Mouse (Mus musculus): ENCODE data around the gene Mark1. TPM values are rescaled to one million over a fixed set of nuclear protein-coding genes. Genes with fewer than 3 reads are reported as not detected.
A peak's percentile ranks its signal among the peaks of the same experiment; 100 is the strongest.

The Mark1 gene
- polyA plus RNA-seq, 1 experiment from 2014 or later: 1.5 TPM

DNA sequence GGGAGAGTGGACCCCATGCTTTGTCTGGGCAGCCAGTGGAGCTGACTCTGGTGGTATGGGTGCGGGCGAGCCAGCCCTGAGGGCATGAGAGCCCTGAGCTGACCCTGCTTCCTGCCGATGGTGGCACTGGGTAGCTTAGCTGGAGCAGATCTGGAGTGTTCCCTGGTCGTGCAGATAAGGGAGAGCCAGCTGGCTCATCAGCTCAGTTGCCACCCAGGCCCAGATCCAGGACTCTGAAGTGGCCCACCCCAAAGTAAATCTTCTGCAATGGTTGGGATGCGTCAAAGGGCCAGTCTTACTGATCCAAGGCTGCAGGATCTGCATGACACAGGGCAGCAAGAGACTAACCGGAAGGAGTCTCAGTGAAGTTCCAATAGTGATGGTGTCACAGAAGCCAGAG lies 109.9 kb downstream of the Mark1 start:
- Histone ChIP-seq H3K27me3 (replicated peaks; ENCODE audit: insufficient read depth, low read length) (no peaks in the 10 kb centered on the region), H3K9me3 (ENCODE audit: low read length) (no peaks in the 10 kb centered on the region), H3K36me3 (ENCODE audit: insufficient read depth, low read length) (no peaks in the 10 kb centered on the region), H3K4me2 (replicated peaks; ENCODE audit: low read depth, low read length) (no peak overlapping the region), H3K27ac (ENCODE audit: low read length) (no peak overlapping the region), H3K4me1 (ENCODE audit: insufficient read depth, low read depth, low read length) (no peaks in the 10 kb centered on the region), H3K4me3 (ENCODE audit: low read depth, low read length) (no peak overlapping the region), H3K9ac (replicated peaks; ENCODE audit: low read depth) (no peak overlapping the region)
- TF ChIP-seq CTCF (IDR thresholded peaks at IDR 0.05) (no peak), EP300 (IDR thresholded peaks at IDR 0.05) (no peak)
- no peak for DNase-seq (ENCODE audit: low spot score)
- no peak for ATAC-seq
- 79% methylated on average over 6 of the region's 6 CpGs for WGBS

GRCm38 (mm10) chr1:184886160-184886559 lies 113.2 kb downstream of the Mark1 start:
- Histone ChIP-seq H3K4me1 (ENCODE audit: insufficient read depth, low read depth, low read length) (0 out of 2 replicates have a peak, but pooled peaks cover 6% of the 10 kb centered on the region), H3K4me3 (ENCODE audit: low read depth, low read length) (no peak overlapping the region), H3K27ac (ENCODE audit: low read length) (no peak overlapping the region), H3K36me3 (ENCODE audit: insufficient read depth, low read length) (no peaks in the 10 kb centered on the region), H3K4me2 (replicated peaks; ENCODE audit: low read depth, low read length) (no peak overlapping the region), H3K9me3 (ENCODE audit: low read length) (no peaks in the 10 kb centered on the region), H3K9ac (replicated peaks; ENCODE audit: low read depth) (no peak overlapping the region), H3K27me3 (replicated peaks; ENCODE audit: insufficient read depth, low read length) (peaks cover 16% of the 10 kb centered on the region)
- TF ChIP-seq CTCF (IDR thresholded peaks at IDR 0.05): no peak
- no peak for DNase-seq (ENCODE audit: low spot score)
- ATAC-seq: no peak
- 67% methylated on average over 1 of the region's 1 CpGs for WGBS

- peak within 1 kb of the TSS; percentile 68 for H3K4me2 ChIP-seq (replicated peaks; ENCODE audit: low read depth, low read length)
- 2% methylated on average over 68 of the region's 77 CpGs for WGBS
- peak; percentile 98 for ATAC-seq
- H3K4me1 ChIP-seq (ENCODE audit: insufficient read depth, low read depth, low read length): 0 out of 2 replicates have a peak, but pooled peaks cover 6% of the 10 kb centered on the region
- H3K27me3 ChIP-seq (replicated peaks; ENCODE audit: insufficient read depth, low read length): peaks cover 16% of the 10 kb centered on the region
- H3K9me3 ChIP-seq (ENCODE audit: low read length): no peaks in the 10 kb centered on the region
- TF ChIP-seq CTCF (IDR thresholded peaks at IDR 0.05): peak; percentile 84
- no peak for TF ChIP-seq EP300 (IDR thresholded peaks at IDR 0.05)
- peak within 1 kb of the TSS; percentile 60 for H3K9ac ChIP-seq (replicated peaks; ENCODE audit: low read depth)
- peak; percentile 82 for DNase-seq (ENCODE audit: low spot score)
- peak within 1 kb of the TSS; percentile 56 for H3K4me3 ChIP-seq (ENCODE audit: low read depth, low read length)
- no peaks in the 10 kb centered on the region for H3K36me3 ChIP-seq (ENCODE audit: insufficient read depth, low read length)
- peak within 1 kb of the TSS; percentile 54; the same call in 1 of the 2 replicates for H3K27ac ChIP-seq (ENCODE audit: low read length)
Observed at GRCm38 (mm10) chr1:184882281-184883268, 116.8 kb downstream of the Mark1 start, which contains the start of gene C130074G19Rik. Gene C130074G19Rik (minus strand): TSS chr1:184883218.

DNA sequence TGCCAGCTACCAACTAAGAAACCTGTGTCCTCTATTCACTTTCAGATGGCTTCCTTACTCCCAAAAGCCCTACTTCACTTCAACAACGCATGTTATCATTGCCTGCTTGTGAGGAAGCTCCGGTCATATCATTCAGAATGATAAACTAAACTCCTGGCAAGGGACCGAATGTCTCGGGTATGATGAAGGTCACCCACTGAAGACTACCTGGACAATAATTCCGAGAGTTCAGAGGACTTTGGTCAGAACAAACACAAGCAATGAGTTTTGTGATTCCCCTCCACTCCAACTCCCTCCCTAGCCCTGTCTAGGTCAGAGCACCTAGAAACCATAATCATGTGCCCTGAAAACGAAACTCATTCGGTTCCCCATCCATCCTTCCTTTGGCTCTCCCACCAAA lies 117.5 kb downstream of the Mark1 start:
- Histone ChIP-seq H3K9me3 (ENCODE audit: low read length) (no peaks in the 10 kb centered on the region), H3K9ac (replicated peaks; ENCODE audit: low read depth) (peak overlapping the region; percentile 60), H3K36me3 (ENCODE audit: insufficient read depth, low read length) (no peaks in the 10 kb centered on the region), H3K27me3 (replicated peaks; ENCODE audit: insufficient read depth, low read length) (peaks cover 16% of the 10 kb centered on the region), H3K4me2 (replicated peaks; ENCODE audit: low read depth, low read length) (peak overlapping the region; percentile 68), H3K4me1 (ENCODE audit: insufficient read depth, low read depth, low read length) (0 out of 2 replicates have a peak, but pooled peaks cover 6% of the 10 kb centered on the region), H3K4me3 (ENCODE audit: low read depth, low read length) (peak overlapping the region; percentile 56), H3K27ac (ENCODE audit: low read length) (no peak overlapping the region; the same call in 1 of the 2 replicates)
- ATAC-seq: no peak
- no peak for DNase-seq (ENCODE audit: low spot score)
- 41% methylated on average over 7 of the region's 7 CpGs for WGBS
- TF ChIP-seq EP300 (IDR thresholded peaks at IDR 0.05) (no peak), CTCF (IDR thresholded peaks at IDR 0.05) (no peak)

DNA sequence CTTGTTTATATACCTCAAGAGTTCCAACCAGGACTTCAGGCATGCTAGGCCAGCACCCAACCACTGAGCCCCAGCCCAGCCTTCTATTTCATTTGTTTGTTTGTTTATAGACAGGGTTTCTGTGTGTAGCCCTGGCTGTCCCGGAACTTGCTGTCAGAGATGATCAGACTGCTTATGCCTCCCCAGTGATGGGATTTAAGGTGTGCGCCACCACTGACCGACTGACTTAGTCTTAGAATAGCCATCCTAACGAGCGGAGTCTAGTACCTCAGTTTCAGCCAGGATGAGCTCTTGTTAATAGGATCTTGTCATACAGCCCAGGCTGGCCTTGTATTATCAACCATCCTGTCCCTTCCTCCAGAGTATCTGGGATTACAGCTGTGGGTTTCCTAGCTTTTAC lies 118.2 kb downstream of the Mark1 start:
- WGBS: 79% methylated on average over 5 of the region's 5 CpGs
- Histone ChIP-seq H3K9ac (replicated peaks; ENCODE audit: low read depth) (no peak overlapping the region), H3K9me3 (ENCODE audit: low read length) (no peaks in the 10 kb centered on the region), H3K27ac (ENCODE audit: low read length) (no peak overlapping the region; the same call in 1 of the 2 replicates), H3K4me3 (ENCODE audit: low read depth, low read length) (peak overlapping the region; percentile 56), H3K36me3 (ENCODE audit: insufficient read depth, low read length) (no peaks in the 10 kb centered on the region), H3K4me2 (replicated peaks; ENCODE audit: low read depth, low read length) (peak overlapping the region; percentile 68), H3K27me3 (replicated peaks; ENCODE audit: insufficient read depth, low read length) (peaks cover 16% of the 10 kb centered on the region), H3K4me1 (ENCODE audit: insufficient read depth, low read depth, low read length) (0 out of 2 replicates have a peak, but pooled peaks cover 6% of the 10 kb centered on the region)
- no peak for TF ChIP-seq EP300 (IDR thresholded peaks at IDR 0.05)
- no peak for TF ChIP-seq CTCF (IDR thresholded peaks at IDR 0.05)
- no peak for DNase-seq (ENCODE audit: low spot score)
- ATAC-seq: no peak

- Histone ChIP-seq H3K4me1 (ENCODE audit: insufficient read depth, low read depth, low read length) (0 out of 2 replicates have a peak, but pooled peaks cover 6% of the 10 kb centered on the region), H3K9me3 (ENCODE audit: low read length) (no peaks in the 10 kb centered on the region), H3K9ac (replicated peaks; ENCODE audit: low read depth) (no peak overlapping the region), H3K27ac (ENCODE audit: low read length) (no peak overlapping the region), H3K27me3 (replicated peaks; ENCODE audit: insufficient read depth, low read length) (peaks cover 16% of the 10 kb centered on the region), H3K4me2 (replicated peaks; ENCODE audit: low read depth, low read length) (no peak overlapping the region), H3K4me3 (ENCODE audit: low read depth, low read length) (no peak overlapping the region), H3K36me3 (ENCODE audit: insufficient read depth, low read length) (no peaks in the 10 kb centered on the region)
- no peak for DNase-seq (ENCODE audit: low spot score)
- ATAC-seq: no peak
- 64% methylated on average over 6 of the region's 6 CpGs for WGBS
- TF ChIP-seq EP300 (IDR thresholded peaks at IDR 0.05) (no peak), CTCF (IDR thresholded peaks at IDR 0.05) (no peak)
Observed at GRCm38 (mm10) chr1:184878860-184879259, 120.5 kb downstream of the Mark1 start.
